Mouse (Mus musculus): Measurements from ENCODE around the gene Klhl29.

Gene Klhl29

GRCm38 (mm10) chr12:5375616-5376461 lies at the start of gene Klhl29:
Klhl29 (minus strand) TSS chr12:5375682.
- peak; percentile 81 to 87 for DNase-seq

GRCm38 (mm10) chr12:5425276-5425675 lies 49.8 kb upstream of the Klhl29 start:
- no peak for DNase-seq

DNA sequence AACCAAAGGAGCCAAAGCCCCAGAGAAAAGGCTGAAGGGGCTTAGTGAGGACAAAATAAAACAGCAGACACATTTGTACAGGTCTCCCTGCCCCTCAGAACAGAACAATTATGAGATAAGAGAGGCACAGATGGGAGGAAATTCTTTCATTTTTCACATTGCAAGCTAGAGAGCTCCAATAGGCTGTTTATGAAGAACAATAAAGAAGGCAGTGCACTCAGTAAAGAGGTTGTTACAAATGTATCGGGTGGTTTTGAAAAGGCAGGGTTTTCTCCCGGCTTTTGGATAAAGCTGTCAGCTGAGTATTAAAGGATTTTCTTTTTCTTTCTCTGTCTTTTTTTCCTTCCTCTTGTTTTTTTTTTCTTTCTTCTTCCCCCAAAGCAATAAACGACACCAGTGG lies 40.3 kb upstream of the Klhl29 start:
- DNase-seq: no peak

DNA sequence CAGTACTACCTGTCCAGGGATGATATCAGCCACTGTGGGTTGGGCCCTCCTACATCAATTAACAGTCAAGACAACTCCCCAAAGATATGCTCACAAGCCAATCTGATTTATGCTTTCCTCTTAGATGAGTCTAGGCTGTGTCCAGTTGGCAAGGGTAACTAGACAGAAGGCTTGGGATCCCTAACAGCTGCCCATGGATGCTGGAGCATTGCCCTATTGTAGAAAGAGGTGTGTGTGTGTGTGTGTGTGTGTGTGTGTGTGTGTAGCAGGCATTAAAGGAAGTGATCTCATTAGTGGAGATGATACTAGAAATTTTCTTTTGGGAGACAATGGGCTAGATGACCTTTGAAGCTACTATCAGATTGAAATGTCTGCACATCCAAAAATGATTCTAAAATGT lies 38.5 kb upstream of the Klhl29 start:
- no peak for DNase-seq

- no peak for DNase-seq
Observed at GRCm38 (mm10) chr12:5411761-5412537, 36.5 kb upstream of the Klhl29 start.

DNA sequence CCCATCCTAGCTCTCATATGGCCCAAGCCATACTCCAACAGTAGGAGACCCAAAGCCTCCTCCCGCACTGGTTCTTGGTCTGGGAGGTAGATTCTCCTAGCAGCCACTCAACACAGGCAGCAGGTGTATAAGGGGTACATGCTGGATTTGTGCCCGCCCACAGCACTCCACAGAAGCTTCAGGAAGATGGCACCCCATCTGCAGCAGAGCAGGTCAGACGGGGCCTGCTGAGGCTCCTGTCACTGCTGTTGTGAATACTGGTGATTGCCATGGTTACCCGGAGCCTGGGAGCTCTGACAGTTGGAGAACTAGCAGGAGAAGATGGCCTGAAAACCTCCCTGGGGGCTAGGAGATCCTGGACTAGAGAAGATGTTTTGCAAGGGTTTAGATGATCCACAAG lies 35.9 kb upstream of the Klhl29 start:
- DNase-seq: no peak

DNA sequence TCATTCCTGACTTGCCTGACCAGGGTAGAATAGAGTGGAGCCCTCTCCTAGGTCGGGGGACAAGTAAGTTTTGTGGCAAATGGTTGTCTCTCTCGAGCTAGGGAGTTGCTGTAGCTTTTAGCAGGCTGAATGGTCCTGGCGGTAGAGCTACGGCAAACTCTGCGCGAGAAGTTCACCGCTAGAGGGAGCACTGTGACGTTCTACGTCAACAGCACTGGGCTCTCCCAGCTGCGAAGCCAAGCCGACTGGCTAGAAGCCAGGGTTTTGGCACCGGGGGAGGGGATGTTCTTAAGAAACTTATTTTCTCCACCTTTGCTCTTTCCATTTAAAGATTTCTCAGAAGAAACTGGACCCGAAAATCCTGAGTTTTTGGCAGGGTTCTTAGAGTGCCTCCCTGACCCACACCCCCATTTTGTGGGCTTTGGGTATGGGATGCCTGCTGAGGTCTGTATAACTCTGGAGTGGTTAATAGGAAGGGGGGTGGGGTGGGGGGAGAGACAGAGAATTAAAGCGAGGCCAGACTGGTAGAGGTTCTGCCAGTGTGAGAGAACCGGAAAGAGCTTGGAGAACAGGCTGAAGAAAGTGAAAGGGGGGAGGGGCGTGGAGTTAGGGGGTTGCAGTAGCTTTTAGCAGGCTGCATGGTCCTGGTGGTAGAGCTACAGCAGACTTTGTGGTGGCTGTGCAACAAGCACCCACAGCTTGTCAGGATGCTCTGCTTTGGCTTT lies 35.1 kb upstream of the Klhl29 start:
- DNase-seq: peak; percentile 84

GRCm38 (mm10) chr12:5407175-5407574 lies 31.7 kb upstream of the Klhl29 start:
- no peak for DNase-seq

DNA sequence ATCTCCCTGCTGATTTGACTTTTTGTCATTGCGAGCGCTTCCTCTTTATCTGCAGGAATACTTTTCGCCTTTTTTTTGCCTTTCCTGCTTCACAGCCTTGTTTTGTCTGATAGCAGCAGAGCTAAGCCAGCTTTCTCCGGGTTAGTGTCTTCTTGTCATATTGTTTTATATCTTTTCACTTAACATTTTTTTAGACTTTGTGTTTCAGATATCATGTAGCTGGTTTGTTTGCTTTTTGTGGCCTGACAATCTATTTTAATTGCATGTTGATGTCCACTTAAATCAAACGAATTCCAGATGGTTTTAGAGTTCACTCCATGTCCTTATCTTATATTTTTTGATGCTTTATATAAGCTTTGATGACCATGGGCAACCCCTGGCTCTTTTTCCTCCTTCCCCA lies 21.9 kb upstream of the Klhl29 start:
- DNase-seq: no peak

- no peak for DNase-seq
Observed at GRCm38 (mm10) chr12:5395188-5395587, 19.7 kb upstream of the Klhl29 start.

- DNase-seq: no peak
Observed at GRCm38 (mm10) chr12:5387112-5387511, 11.6 kb upstream of the Klhl29 start.

DNA sequence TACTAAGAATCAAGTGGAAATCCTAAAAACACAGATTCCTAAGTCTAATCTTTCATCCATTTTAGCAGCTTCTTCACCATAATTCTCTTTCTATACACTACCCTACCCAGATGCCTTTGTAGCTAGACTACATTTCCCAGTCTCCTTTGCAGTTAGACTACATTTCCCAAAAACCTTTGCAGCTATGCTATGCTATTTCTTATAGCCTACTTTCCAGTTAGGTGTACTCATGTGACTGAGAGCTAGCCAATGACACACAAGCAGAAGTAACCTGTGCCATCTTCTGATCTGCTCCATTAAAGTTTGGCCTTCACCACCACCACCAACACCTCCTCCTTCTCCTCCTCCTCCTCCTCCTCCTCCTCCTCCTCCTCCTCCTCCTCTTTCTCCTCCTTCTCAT lies 11.2 kb upstream of the Klhl29 start:
- DNase-seq: no peak

- DNase-seq: no peak
Observed at GRCm38 (mm10) chr12:5381694-5382093, 6.2 kb upstream of the Klhl29 start.

DNA sequence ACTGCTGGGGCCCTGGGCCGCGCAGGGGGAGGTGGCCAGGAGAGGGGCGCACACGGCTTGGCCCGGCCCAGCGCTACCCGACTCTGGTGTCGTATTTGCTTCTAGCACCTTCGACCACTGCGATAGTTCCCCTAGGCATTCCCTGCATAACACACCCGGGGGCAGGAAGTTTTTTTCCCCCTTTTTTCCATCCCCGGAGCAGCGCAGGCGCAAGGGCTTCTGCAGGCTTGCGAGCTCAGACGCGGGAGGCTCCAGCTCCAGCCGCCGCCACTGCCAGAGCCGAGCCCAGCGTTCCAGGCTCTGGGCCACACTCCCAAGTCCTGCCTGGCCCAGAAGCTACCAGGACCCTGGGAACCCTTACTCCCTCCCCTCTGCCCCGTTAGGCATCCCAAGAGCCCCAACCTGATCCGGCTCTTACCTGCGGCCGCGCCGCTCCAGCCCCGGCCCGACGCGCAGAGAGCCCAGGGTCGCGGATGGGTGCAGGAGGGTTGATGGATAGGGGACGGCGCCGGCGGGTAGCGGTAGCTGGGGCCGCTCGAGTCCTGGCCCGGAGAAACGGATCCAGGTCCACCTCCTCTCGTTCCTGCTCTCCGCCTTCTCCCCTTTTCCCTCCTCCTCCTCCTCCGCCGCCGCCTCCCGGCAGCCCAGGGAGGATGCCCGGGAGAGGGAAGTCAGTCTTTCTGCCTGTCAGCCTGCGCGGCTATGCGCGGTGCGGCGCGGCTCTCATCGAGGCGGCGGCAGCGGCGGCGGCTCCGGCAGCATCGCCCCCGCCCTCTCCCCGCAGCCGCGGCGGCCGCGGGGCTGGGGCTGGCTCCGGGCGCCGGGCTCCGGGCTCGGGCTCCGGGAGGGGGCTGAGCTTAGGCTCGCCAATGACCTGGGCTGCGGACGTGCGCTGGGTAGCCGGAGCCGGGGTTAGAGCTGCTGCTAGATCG lies 532 bp downstream of the Klhl29 start:
- DNase-seq: peak; percentile 40 to 44

DNA sequence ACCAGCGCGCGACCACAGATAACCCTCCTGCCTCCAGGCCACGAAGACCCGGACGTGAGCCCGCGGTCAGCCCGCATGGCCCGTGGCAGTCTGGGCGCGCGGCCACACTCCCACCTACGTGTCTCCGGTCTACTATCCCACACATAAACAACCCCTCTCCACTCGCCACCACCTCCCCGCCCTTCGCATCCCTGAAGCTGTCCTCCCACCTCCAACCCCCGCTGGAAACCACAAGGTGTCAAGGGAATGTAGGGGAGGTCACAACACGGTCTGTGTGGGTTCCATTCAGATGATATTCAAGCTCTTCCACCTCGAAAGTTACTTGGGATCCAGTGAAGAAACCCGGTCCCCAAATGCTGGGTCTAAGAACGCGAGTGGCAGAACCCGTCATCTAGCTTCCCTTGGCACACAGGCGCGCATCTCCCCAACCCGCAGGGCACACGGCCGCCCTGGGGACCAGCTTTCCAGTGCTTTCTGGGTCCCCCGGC lies 1.2 kb downstream of the Klhl29 start:
- peak; percentile 14 to 29 for DNase-seq

- peak; percentile 11 to 29 for DNase-seq
Observed at GRCm38 (mm10) chr12:5373641-5374195, 1.8 kb downstream of the Klhl29 start.

GRCm38 (mm10) chr12:5369396-5369795 lies 6.1 kb downstream of the Klhl29 start:
- DNase-seq: no peak

- DNase-seq: no peak
Observed at GRCm38 (mm10) chr12:5364836-5365235, 10.6 kb downstream of the Klhl29 start.

- DNase-seq: no peak
Observed at GRCm38 (mm10) chr12:5363961-5364634, 11.4 kb downstream of the Klhl29 start.

DNA sequence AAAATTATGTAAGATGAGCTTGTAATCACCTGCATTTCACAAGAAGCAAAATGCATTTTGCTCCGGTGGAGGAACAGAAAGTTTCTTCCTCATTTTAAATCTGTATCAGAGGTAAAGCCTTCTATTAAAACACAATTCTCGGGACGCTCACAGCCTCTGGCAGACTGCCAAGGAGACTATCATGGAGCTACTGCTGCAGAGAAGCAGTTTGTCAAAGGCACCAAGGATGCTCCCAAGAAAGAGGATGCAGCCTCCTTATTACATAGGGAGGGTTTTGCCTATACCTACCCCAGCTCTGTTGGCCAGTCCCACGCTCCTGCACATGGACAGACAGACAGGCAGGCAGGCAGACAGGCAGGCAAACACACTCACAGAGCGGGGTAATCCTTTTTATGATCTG lies 16.4 kb downstream of the Klhl29 start:
- DNase-seq: no peak

DNA sequence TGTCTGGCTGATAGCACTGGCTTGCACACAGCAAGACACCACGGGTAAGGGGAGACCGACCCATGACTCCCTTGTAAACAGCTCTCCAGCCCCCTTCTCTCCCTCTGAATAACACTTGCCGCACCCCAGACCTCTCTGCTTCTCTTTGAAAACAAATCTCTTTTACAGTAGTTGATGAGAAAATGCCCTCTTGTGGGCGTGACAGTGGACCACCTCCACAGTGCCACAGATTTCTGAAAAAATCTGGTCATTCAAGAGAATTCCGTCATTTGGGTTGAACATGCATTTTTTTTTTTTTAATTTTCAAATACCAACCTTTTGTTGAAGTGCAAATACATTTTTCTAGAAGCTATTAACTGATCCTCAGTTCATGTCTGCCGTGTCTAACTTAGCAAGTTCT lies 17.0 kb downstream of the Klhl29 start:
- no peak for DNase-seq

Data from lung, postnatal 4 days (tissue).